Mouse (Mus musculus) heart, embryonic 11.5 days (tissue): Measurements from ENCODE around the gene Armc5. TPM values are rescaled to one million over a fixed set of nuclear protein-coding genes. Genes with fewer than 3 reads are reported as not detected.

Source experiments
- ATAC-seq: fragments of 200-750 bp; cut with Nextera tagmentation; replicated peaks from 2 replicates; pipeline ENCODE4 v1.8.0; 2017; ENCODE audit warnings: moderate library complexity; ENCODE audit not compliant: insufficient number of reproducible peaks, low FRiP score, low TSS enrichment
- H3K27ac ChIP-seq: fragments of 300-500 bp; sonication (generic); 2 replicates; pipeline ENCODE4 v1.5.1; 2014; ENCODE audit warnings: mild to moderate bottlenecking, low read depth, low read length
- H3K27me3 ChIP-seq: fragments of 300-500 bp; sonication (generic); 2 replicates; pipeline ENCODE4 v1.6.1; 2014; ENCODE audit warnings: mild to moderate bottlenecking, low read length, mixed read lengths; ENCODE audit not compliant: control insufficient read depth, insufficient read depth
- H3K36me3 ChIP-seq: fragments of 300-500 bp; sonication (generic); 2 replicates; pipeline ENCODE4 v1.6.1; 2014; ENCODE audit warnings: mild to moderate bottlenecking, low read length, moderate library complexity, mixed read lengths; ENCODE audit not compliant: control insufficient read depth, insufficient read depth
- H3K4me1 ChIP-seq: fragments of 300-500 bp; sonication (generic); 2 replicates; pipeline ENCODE4 v1.6.1; 2014; ENCODE audit warnings: low read length; ENCODE audit not compliant: control insufficient read depth, insufficient read depth
- H3K4me2 ChIP-seq: fragments of 300-500 bp; sonication (generic); 2 replicates; pipeline ENCODE4 v1.6.1; 2014; ENCODE audit warnings: mild to moderate bottlenecking, moderate library complexity
- H3K4me3 ChIP-seq: fragments of 300-500 bp; sonication (generic); 2 replicates; pipeline ENCODE4 v1.5.1; 2014; ENCODE audit warnings: low read depth, low read length
- H3K9ac ChIP-seq: fragments of 300-500 bp; sonication (generic); 2 replicates; pipeline ENCODE4 v1.6.1; 2014; ENCODE audit warnings: mild to moderate bottlenecking, low read depth, low read length, moderate library complexity
- H3K9me3 ChIP-seq: fragments of 300-500 bp; sonication (generic); replicated peaks from 2 replicates; pipeline ENCODE4 v1.6.1; 2016; ENCODE audit warnings: low read length; ENCODE audit not compliant: control insufficient read depth
- WGBS: fragments of 180-500 bp; shearing (Covaris S2); extraction: QIAGEN DNeasy Blood & Tissue Kit; methylation state at CpG from one replicate; pipeline ENCODE4 v1.1.7; 2014; ENCODE audit not compliant: insufficient replicate concordance; 5-methylcytosine and 5-hydroxymethylcytosine counted together
- microRNA-seq: library from miRNA; unstranded; fragments of <30 nt; microRNA quantifications from one replicate; pipeline ENCODE4, GENCODE M21; 2016; ENCODE audit warnings: borderline number of aligned reads
- polyA plus RNA-seq: library from polyadenylated mRNA; unstranded; fragments of >200 nt; fragmentation: Nextera tagmentation; extraction: Ambion mirVana; gene quantifications from 2 replicates; pipeline ENCODE4 v1.2.1, GENCODE M21; 2014

The Armc5 gene
- polyA plus RNA-seq, 1 experiment from 2014 or later, result 7.7 TPM

- H3K27ac ChIP-seq, result no peak overlapping the region
These were observed 46.9 kb downstream of the Armc5 start for GRCm38 (mm10) chr7:128284047-128284446.

GRCm38 (mm10) chr7:128285060-128285459 lies 47.9 kb downstream of the Armc5 start:
- Histone ChIP-seq H3K4me1 (peaks cover 30% of the 10 kb centered on the region), H3K4me2 (no peak overlapping the region), H3K27ac (no peak overlapping the region), H3K9ac (no peak overlapping the region), H3K9me3 (no peaks in the 10 kb centered on the region), H3K27me3 (no peaks in the 10 kb centered on the region), H3K4me3 (no peak overlapping the region), H3K36me3 (peaks cover 6% of the 10 kb centered on the region; the same call in 1 of the 2 replicates)
- ATAC-seq, result no peak
- 84% methylated on average over 8 of the region's 8 CpGs for WGBS

More at GRCm38 (mm10) chr7:128284047-128284446, 46.9 kb downstream of the Armc5 start:
- Histone ChIP-seq H3K4me1 (peaks cover 24% of the 10 kb centered on the region), H3K4me2 (no peak overlapping the region), H3K27me3 (no peaks in the 10 kb centered on the region), H3K36me3 (peaks cover 6% of the 10 kb centered on the region; the same call in 1 of the 2 replicates), H3K9me3 (no peaks in the 10 kb centered on the region), H3K9ac (no peak overlapping the region), H3K4me3 (no peak overlapping the region)
- ATAC-seq, result no peak
- WGBS, result 62% methylated on average over 5 of the region's 5 CpGs

GRCm38 (mm10) chr7:128288923-128289544 lies 51.9 kb downstream of the Armc5 start:
- Histone ChIP-seq H3K4me3 (0 out of 2 replicates have a peak overlapping the region, but pooled peaks have one; percentile 8), H3K36me3 (peaks cover 6% of the 10 kb centered on the region; the same call in 1 of the 2 replicates), H3K4me1 (peaks cover 18% of the 10 kb centered on the region), H3K9ac (peak overlapping the region; percentile 52), H3K27me3 (no peaks in the 10 kb centered on the region), H3K4me2 (peak overlapping the region; percentile 45), H3K27ac (peak overlapping the region; percentile 80), H3K9me3 (no peaks in the 10 kb centered on the region)
- ATAC-seq, result peak; percentile 92
- 14% methylated on average over 9 of the region's 9 CpGs for WGBS

Small RNAs within 50 kb of the gene (microRNA-seq; reads per million reads assigned to microRNA genes)
- 0.34 reads per million for gene Mir3103

Other genes starting within 250 kb of the Armc5 start
- gene Pycard, start 243.5 kb upstream of the Armc5 start, polyA plus RNA-seq, result 35.6 and 37.8 TPM in 2 replicates
- gene Trim72, start 233.4 kb upstream of the Armc5 start, polyA plus RNA-seq, result 0.30 and 0.69 TPM in 2 replicates
- 0.29 and 0.34 TPM in 2 replicates for gene Itgam, start 174.7 kb upstream of the Armc5 start, polyA plus RNA-seq
- gene Gm49368, start 174.7 kb upstream of the Armc5 start, polyA plus RNA-seq, result not detected in 2 replicates
- gene Itgax, start 107.8 kb upstream of the Armc5 start, polyA plus RNA-seq, result 0.06 and 0.11 TPM in 2 replicates
- not detected in 2 replicates for gene Itgad, start 83.0 kb upstream of the Armc5 start, polyA plus RNA-seq
- 543 and 571 TPM in 2 replicates for gene Cox6a2, start 31.0 kb upstream of the Armc5 start, polyA plus RNA-seq
- gene 9130023H24Rik, start 689 bp downstream of the Armc5 start, polyA plus RNA-seq, result 6.6 and 7.9 TPM in 2 replicates
- gene Tgfb1i1, start 9.5 kb downstream of the Armc5 start, polyA plus RNA-seq, result 168 and 172 TPM in 2 replicates
- 0.83 TPM in 1 of 2 replicates, not detected in the other for gene Slc5a2, start 28.3 kb downstream of the Armc5 start, polyA plus RNA-seq
- 18.1 and 18.2 TPM in 2 replicates for gene BC017158, start 60.8 kb downstream of the Armc5 start, polyA plus RNA-seq
- gene Rgs10, start 181.4 kb downstream of the Armc5 start, polyA plus RNA-seq, result 20.3 and 21.0 TPM in 2 replicates
- gene Tial1, start 224.4 kb downstream of the Armc5 start, polyA plus RNA-seq, result 26.0 and 26.6 TPM in 2 replicates